Mouse (Mus musculus) lung, embryonic 16.5 days (tissue): ENCODE measurements at regions not wholly inside any gene's neighbourhood (a gene's known extent, or its start where the extent isn't known, plus 50 kb on each side); places are given as distances from the start of the nearest gene placed in this dataset.

Source experiments
- ATAC-seq: fragments of 200-750 bp; cut with Nextera tagmentation; 2 replicates; pipeline ENCODE4 v1.8.0; 2017; ENCODE audit warnings: low read depth, mild to moderate bottlenecking, moderate library complexity
- H3K27ac ChIP-seq: fragments of 300-500 bp; sonication (generic); 2 replicates; pipeline ENCODE4 v1.5.1; 2014; ENCODE audit warnings: mild to moderate bottlenecking, control low read depth, low read length
- H3K27me3 ChIP-seq: fragments of 300-500 bp; sonication (generic); 2 replicates; pipeline ENCODE4 v1.6.1; 2014; ENCODE audit warnings: low read depth, low read length, mixed read lengths; ENCODE audit not compliant: control insufficient read depth, insufficient read depth
- H3K36me3 ChIP-seq: fragments of 300-500 bp; sonication (generic); 2 replicates; pipeline ENCODE4 v1.6.1; 2014; ENCODE audit warnings: low read length; ENCODE audit not compliant: control insufficient read depth, insufficient read depth
- H3K4me1 ChIP-seq: fragments of 300-500 bp; sonication (generic); replicated peaks from 2 replicates; pipeline ENCODE4 v1.6.1; 2014; ENCODE audit warnings: low read length, mixed read lengths; ENCODE audit not compliant: control insufficient read depth, insufficient read depth
- H3K4me2 ChIP-seq: fragments of 300-500 bp; sonication (generic); 2 replicates; pipeline ENCODE4 v1.6.1; 2014; ENCODE audit warnings: low read depth, low read length, control low read depth
- H3K4me3 ChIP-seq: fragments of 300-500 bp; sonication (generic); 2 replicates; pipeline ENCODE4 v1.5.1; 2014; ENCODE audit warnings: mild to moderate bottlenecking, low read length, control low read depth
- H3K9ac ChIP-seq: fragments of 300-500 bp; sonication (generic); 2 replicates; pipeline ENCODE4 v1.6.1; 2014; ENCODE audit warnings: low read length, control low read depth
- H3K9me3 ChIP-seq: fragments of 300-500 bp; sonication (generic); 2 replicates; pipeline ENCODE4 v1.6.1; 2016; ENCODE audit warnings: low read length; ENCODE audit not compliant: control insufficient read depth
- WGBS: fragments of 180-500 bp; shearing (Covaris S2); extraction: QIAGEN DNeasy Blood & Tissue Kit; methylation state at CpG from one replicate; pipeline ENCODE4 v1.1.7; 2014; 5-methylcytosine and 5-hydroxymethylcytosine counted together

DNA sequence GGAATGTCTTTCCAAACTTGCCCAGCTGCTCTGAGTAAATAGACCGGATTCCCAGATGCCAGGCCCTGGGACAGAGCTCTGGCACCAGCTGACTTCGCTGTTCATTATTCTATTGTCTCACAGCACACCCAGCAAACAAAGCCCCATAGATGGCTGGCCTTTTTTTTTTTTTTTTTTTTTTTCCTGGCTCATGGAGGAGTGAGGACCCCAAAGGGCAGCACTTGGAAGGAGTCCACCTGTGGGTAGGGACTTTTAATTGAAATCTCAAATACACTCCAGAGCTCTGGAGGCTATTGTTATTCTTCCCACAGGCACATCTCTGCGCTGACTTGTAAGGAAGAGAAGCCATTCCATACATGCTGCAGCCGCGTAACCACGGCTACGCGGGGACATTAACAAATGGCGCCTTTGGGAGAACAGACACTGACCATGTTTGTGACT lies 64.8 kb upstream of the Tmtc2 start:
- Histone ChIP-seq H3K36me3 (no peaks in the 10 kb centered on the region), H3K27me3 (no peaks in the 10 kb centered on the region), H3K4me1 (no peaks in the 10 kb centered on the region), H3K9ac (no peak overlapping the region), H3K4me2 (no peak overlapping the region), H3K27ac (no peak overlapping the region), H3K9me3 (no peaks in the 10 kb centered on the region), H3K4me3 (no peak overlapping the region)
- ATAC-seq, result no peak
- 84% methylated on average over 9 of the region's 9 CpGs for WGBS

DNA sequence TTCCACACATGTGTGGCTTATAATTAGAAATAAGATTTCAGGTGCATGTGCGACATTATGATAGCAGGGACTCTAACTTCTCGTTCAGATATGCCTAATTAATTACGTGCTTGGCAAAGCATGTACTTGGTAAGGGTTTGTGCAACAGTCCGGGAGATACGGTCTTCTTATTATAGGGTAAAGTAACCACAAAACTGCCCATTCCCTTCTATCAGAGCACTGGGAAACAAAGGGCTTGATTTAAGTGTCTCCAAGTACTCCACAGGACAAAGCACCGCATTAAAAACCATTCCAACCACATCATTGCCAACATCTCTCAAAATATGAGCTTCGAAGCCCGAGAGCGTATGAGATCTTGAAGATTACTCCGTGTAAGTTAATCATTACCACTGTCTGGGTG lies 64.2 kb upstream of the Tmtc2 start:
- H3K9me3 ChIP-seq, result no peaks in the 10 kb centered on the region
- H3K36me3 ChIP-seq, result no peaks in the 10 kb centered on the region
- WGBS, result 72% methylated on average over 10 of the region's 10 CpGs
- H3K4me2 ChIP-seq, result no peak overlapping the region
- no peak overlapping the region for H3K27ac ChIP-seq
- no peak overlapping the region for H3K4me3 ChIP-seq
- H3K9ac ChIP-seq, result no peak overlapping the region
- ATAC-seq, result no peak
- H3K4me1 ChIP-seq, result no peaks in the 10 kb centered on the region
- H3K27me3 ChIP-seq, result no peaks in the 10 kb centered on the region

DNA sequence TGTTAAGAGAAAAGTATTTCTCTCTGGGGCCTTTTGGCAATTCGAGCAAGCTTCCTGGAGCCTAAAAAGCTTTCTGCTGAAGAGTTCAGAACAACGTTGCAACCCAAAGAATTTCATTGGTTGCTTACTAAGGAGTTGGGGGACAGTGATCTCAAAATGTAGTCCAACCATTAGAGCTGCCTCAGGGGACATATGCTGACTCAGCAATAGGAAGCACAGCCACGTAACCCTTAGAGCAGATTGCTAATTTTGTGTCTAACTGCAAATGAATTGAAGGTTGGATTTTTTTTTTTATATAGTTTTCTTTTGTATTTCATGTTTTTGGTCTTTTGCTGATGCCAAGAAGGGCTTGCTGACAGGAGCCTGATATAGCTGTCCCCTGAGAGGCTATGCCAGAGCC lies 52.6 kb upstream of the Tmtc2 start:
- Histone ChIP-seq H3K4me3 (no peak overlapping the region), H3K9ac (no peak overlapping the region), H3K9me3 (no peaks in the 10 kb centered on the region), H3K4me2 (no peak overlapping the region), H3K27ac (no peak overlapping the region), H3K36me3 (no peaks in the 10 kb centered on the region), H3K4me1 (no peaks in the 10 kb centered on the region), H3K27me3 (no peaks in the 10 kb centered on the region)
- WGBS, result 64% methylated on average over 3 of the region's 3 CpGs
- ATAC-seq, result no peak

DNA sequence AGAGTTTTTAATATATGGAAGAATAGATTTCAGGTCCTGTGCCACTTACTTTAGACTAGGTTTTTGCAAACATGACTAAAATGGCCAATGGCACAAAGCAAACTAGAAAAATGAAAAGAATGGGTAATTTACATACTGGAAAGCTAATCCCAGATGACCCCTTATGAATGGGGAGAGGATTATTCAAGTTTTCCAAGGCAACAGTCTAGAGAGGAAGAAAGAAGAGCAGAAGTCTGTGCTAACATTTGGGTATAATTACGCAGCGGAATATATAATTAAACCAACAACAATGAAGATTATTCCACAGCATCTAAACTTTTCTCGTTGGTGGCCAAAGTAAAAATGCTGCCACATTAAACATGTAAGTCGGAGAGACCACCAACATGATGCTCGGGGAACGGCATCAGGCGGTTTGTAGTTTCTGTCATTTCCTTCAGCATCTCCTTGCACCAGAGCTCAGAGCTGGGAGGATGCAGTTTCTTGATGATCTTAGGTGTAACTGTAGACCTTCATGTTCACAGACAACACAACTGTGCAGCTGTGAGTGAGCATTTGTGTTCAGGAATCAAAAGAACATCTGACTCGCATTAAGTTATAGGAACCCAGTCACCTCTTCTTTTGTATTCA lies 51.2 kb upstream of the Tmtc2 start:
- no peaks in the 10 kb centered on the region for H3K27me3 ChIP-seq
- H3K27ac ChIP-seq, result no peak overlapping the region
- H3K4me3 ChIP-seq, result no peak overlapping the region
- no peaks in the 10 kb centered on the region for H3K9me3 ChIP-seq
- no peak overlapping the region for H3K9ac ChIP-seq
- H3K36me3 ChIP-seq, result no peaks in the 10 kb centered on the region
- ATAC-seq, result no peak
- 87% methylated on average over 8 of the region's 8 CpGs for WGBS
- H3K4me1 ChIP-seq, result no peaks in the 10 kb centered on the region
- no peak overlapping the region for H3K4me2 ChIP-seq
